Mouse (Mus musculus): ENCODE data around the gene Olfr1197. TPM values are rescaled to one million over a fixed set of nuclear protein-coding genes. Genes with fewer than 3 reads are reported as not detected.

Gene Olfr1197
- not detected in 2 replicates for polyA plus RNA-seq (2015; fragmentation: Nextera tagmentation; extraction: Ambion mirVana)

DNA sequence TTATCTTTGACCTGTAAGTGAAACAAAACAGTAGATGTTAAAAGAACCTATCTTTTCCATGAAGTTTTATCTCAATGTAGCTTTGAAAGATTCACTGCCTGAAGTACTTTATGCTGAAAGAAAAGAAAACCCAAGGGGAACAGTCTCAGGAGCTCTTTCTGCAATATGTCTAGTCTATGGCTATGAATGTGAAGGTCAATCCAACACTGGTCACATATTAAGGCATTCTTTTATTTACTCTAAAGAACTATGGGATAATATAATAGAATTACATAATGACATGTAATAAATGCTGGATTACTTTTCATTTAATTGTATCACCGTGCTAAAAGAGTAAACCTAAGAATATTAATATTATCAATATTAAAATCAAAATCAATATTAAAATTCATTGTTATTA is at the start of gene Olfr1197:
Gene Olfr1197 (minus strand): TSS at position 101 of the 400 bp plus-strand sequence.
- 58% methylated on average over 1 of the region's 1 CpGs for WGBS (ENCODE audit: insufficient replicate concordance)
- no peaks in the 10 kb centered on the region for H3K27me3 ChIP-seq
- no peak within 1 kb of the TSS for H3K27ac ChIP-seq (replicated peaks)
- H3K9ac ChIP-seq, result no peak within 1 kb of the TSS
- no peak within 1 kb of the TSS for H3K4me3 ChIP-seq (replicated peaks)
- no peaks in the 10 kb centered on the region for H3K4me1 ChIP-seq (replicated peaks)
- no peak within 1 kb of the TSS for H3K4me2 ChIP-seq
- H3K9me3 ChIP-seq (replicated peaks), result no peaks in the 10 kb centered on the region
- ATAC-seq (ENCODE audit: insufficient read depth), result no peak
- H3K36me3 ChIP-seq (replicated peaks), result no peaks in the 10 kb centered on the region

DNA sequence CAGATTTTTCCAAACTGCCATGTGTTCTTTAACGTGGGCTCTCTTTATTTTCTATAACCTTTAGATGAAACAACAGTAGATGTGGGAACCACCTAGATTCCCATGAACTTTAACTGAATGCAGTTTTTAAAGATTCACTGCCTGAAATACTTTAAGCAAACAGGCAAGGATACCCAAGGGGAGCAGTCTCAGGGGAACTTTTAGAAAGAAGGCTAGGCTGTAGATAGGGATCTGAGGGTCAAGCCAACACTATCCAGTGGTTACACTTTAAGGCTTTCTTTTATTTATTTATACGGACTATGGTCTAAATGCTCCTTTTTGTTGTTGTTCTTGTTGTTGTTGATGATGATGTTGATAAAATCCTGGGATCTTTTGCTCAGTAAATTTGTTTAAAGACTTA is 38.2 kb upstream of the Olfr1197 start, which contains the start of gene Olfr1200:
Gene Olfr1200 (minus strand): TSS at position 101 of the 400 bp plus-strand sequence.
- Histone ChIP-seq H3K9ac (no peak within 1 kb of the TSS), H3K9me3 (replicated peaks) (no peaks in the 10 kb centered on the region), H3K36me3 (replicated peaks) (no peaks in the 10 kb centered on the region), H3K4me3 (replicated peaks) (no peak within 1 kb of the TSS), H3K27me3 (no peaks in the 10 kb centered on the region), H3K4me2 (no peak within 1 kb of the TSS), H3K27ac (replicated peaks) (no peak within 1 kb of the TSS), H3K4me1 (replicated peaks) (no peaks in the 10 kb centered on the region)
- WGBS (ENCODE audit: insufficient replicate concordance), result 52% methylated on average over 2 of the region's 2 CpGs
- ATAC-seq (ENCODE audit: insufficient read depth), result no peak

DNA sequence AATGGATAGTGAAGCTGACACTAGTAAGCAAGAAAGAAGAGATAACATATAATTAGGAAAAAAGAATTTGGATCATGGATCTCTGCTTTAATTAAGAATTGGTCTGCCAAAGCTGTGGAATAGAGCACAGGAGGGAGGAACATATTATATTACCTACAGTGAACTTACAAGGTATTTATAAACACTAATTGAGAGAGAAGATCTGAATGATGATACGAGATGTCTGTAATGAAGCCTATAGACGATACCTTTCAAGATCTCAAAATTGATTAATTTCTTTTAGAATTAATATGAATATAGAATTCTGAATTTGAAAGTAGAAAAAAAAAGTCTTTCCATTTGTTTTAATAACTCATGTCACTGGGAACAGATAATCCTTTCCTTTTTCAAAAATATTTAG is 28.2 kb upstream of the Olfr1197 start, which contains the start of gene Olfr1199:
Gene Olfr1199 (minus strand): TSS at position 101 of the 400 bp plus-strand sequence.
- 69% methylated on average over 2 of the region's 2 CpGs for WGBS (ENCODE audit: insufficient replicate concordance)
- Histone ChIP-seq H3K27me3 (no peaks in the 10 kb centered on the region), H3K36me3 (replicated peaks) (no peaks in the 10 kb centered on the region), H3K27ac (replicated peaks) (no peak within 1 kb of the TSS), H3K4me3 (replicated peaks) (no peak within 1 kb of the TSS), H3K4me1 (replicated peaks) (no peaks in the 10 kb centered on the region), H3K9me3 (replicated peaks) (no peaks in the 10 kb centered on the region), H3K9ac (no peak within 1 kb of the TSS), H3K4me2 (no peak within 1 kb of the TSS)
- no peak for ATAC-seq (ENCODE audit: insufficient read depth)

DNA sequence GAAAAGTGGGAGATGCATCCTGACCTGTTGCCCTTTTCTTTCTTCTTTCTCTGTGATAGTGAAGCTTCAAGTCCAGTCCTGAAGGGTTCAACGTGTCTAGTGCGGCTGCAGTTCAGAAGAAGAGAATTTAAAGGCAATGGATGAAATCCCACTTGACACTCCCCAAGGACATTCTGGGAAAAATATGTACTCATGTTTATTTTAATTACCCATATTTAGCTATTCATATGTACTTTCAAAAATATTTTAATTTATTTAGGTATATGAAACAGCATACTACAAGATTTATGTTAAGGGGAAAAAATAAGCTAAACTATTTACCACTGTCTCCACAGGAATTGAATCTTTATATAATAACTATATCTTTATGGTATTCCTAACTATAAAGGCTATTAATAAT is 19.1 kb upstream of the Olfr1197 start, which contains the start of gene Olfr1198:
Gene Olfr1198 (minus strand): TSS at position 101 of the 400 bp plus-strand sequence.
- no peak within 1 kb of the TSS for H3K27ac ChIP-seq (replicated peaks)
- no peaks in the 10 kb centered on the region for H3K9me3 ChIP-seq (replicated peaks)
- H3K9ac ChIP-seq, result no peak within 1 kb of the TSS
- no peak within 1 kb of the TSS for H3K4me2 ChIP-seq
- no peaks in the 10 kb centered on the region for H3K36me3 ChIP-seq (replicated peaks)
- 56% methylated on average over 2 of the region's 2 CpGs for WGBS (ENCODE audit: insufficient replicate concordance)
- no peaks in the 10 kb centered on the region for H3K4me1 ChIP-seq (replicated peaks)
- no peak within 1 kb of the TSS for H3K4me3 ChIP-seq (replicated peaks)
- H3K27me3 ChIP-seq, result no peaks in the 10 kb centered on the region
- no peak for ATAC-seq (ENCODE audit: insufficient read depth)

DNA sequence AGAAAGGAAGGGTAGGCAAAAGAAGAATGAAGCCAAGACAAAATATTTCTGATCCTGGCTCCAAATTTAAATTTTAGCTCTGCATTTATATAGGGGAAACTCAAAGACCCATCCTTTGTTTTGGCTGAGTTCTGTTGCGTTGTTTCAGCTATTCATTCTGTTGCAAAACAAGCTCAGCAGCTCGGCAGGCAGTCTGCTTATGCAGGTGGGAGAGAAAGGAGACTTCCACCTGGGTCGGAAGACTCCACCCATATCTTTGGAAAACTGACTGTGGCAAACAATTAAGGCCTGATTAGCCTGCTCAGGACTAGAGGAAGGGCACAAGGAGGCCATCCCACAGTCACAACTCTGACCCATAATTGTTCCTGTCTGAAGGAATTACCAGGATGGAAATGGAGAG is 11.2 kb upstream of the Olfr1197 start:
- H3K27ac ChIP-seq (replicated peaks), result no peak overlapping the region
- H3K9ac ChIP-seq, result no peak overlapping the region
- H3K9me3 ChIP-seq (replicated peaks), result no peaks in the 10 kb centered on the region
- 55% methylated on average over 3 of the region's 3 CpGs for WGBS (ENCODE audit: insufficient replicate concordance)
- H3K36me3 ChIP-seq (replicated peaks), result no peaks in the 10 kb centered on the region
- H3K27me3 ChIP-seq, result no peaks in the 10 kb centered on the region
- no peak overlapping the region for H3K4me2 ChIP-seq
- no peak for ATAC-seq (ENCODE audit: insufficient read depth)
- no peaks in the 10 kb centered on the region for H3K4me1 ChIP-seq (replicated peaks)
- H3K4me3 ChIP-seq (replicated peaks), result no peak overlapping the region

DNA sequence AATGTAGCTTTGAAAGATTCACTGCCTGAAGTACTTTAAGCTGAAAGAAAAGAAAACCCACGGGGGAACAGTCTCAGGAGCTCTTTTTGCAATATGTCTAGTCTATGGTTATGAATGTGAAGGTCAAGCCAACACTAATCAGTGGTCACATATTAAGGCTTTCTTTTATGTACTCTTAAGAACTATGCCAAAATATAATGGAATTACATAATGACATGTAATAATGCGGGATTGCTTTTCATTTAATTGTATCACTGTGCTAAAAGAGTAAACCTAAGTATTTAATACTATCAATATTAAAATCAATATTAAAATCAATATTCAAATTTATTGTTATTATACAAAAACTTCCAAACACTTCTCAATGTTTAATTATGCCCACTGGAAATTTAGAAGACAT is 27.7 kb downstream of the Olfr1197 start, which contains the start of gene Olfr1196:
Gene Olfr1196 (minus strand): TSS at position 101 of the 400 bp plus-strand sequence.
- no peak within 1 kb of the TSS for H3K4me2 ChIP-seq
- 64% methylated on average over 2 of the region's 2 CpGs for WGBS (ENCODE audit: insufficient replicate concordance)
- ATAC-seq (ENCODE audit: insufficient read depth), result no peak

DNA sequence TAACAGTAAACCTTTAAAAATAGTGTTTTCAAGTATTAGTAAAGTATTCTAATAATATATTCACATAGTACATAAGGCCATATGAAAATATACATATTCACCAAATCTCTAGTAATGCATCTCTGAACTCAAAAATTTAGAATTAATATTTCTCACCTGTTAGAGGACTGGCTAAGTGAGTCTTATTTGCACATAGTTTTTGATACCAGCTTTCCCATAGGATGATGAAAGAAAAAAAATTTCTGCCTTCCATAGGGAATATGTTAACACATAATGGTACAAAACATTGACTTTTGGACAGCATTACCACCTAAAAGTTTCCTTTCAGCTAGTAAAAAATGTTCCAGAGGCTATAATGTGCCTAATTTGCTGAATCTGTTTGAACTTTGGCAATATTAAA is 43.1 kb downstream of the Olfr1197 start, which contains the start of gene Olfr1195:
Gene Olfr1195 (minus strand): TSS at position 101 of the 400 bp plus-strand sequence.
- H3K27ac ChIP-seq (replicated peaks), result no peak within 1 kb of the TSS

More for the DNA sequence above, 27.7 kb downstream of the Olfr1197 start, which contains the start of gene Olfr1196:
- Histone ChIP-seq H3K27ac (replicated peaks) (no peak within 1 kb of the TSS), H3K36me3 (replicated peaks) (no peaks in the 10 kb centered on the region), H3K4me3 (replicated peaks) (no peak within 1 kb of the TSS), H3K27me3 (no peaks in the 10 kb centered on the region), H3K9ac (no peak within 1 kb of the TSS), H3K4me1 (replicated peaks) (no peaks in the 10 kb centered on the region), H3K9me3 (replicated peaks) (no peaks in the 10 kb centered on the region)

More for the DNA sequence above, 43.1 kb downstream of the Olfr1197 start, which contains the start of gene Olfr1195:
- Histone ChIP-seq H3K9me3 (replicated peaks) (no peaks in the 10 kb centered on the region), H3K27me3 (no peaks in the 10 kb centered on the region), H3K36me3 (replicated peaks) (no peaks in the 10 kb centered on the region), H3K4me1 (replicated peaks) (no peaks in the 10 kb centered on the region), H3K9ac (no peak within 1 kb of the TSS), H3K4me3 (replicated peaks) (no peak within 1 kb of the TSS), H3K4me2 (no peak within 1 kb of the TSS)
- no peak for ATAC-seq (ENCODE audit: insufficient read depth)

Other genes starting within 250 kb of the Olfr1197 start
- gene Olfr1184, start 248.8 kb downstream of the Olfr1197 start, polyA plus RNA-seq (2015; fragmentation: Nextera tagmentation; extraction: Ambion mirVana), result not detected in 2 replicates
- gene Olfr1185-ps1, start 239.0 kb downstream of the Olfr1197 start, polyA plus RNA-seq (2015; fragmentation: Nextera tagmentation; extraction: Ambion mirVana), result not detected in 2 replicates
- gene Olfr1186, start 213.8 kb downstream of the Olfr1197 start, polyA plus RNA-seq (2015; fragmentation: Nextera tagmentation; extraction: Ambion mirVana), result not detected in 2 replicates
- gene Olfr1188, start 175.4 kb downstream of the Olfr1197 start, polyA plus RNA-seq (2015; fragmentation: Nextera tagmentation; extraction: Ambion mirVana), result not detected in 2 replicates
- gene Olfr1189, start 145.9 kb downstream of the Olfr1197 start, polyA plus RNA-seq (2015; fragmentation: Nextera tagmentation; extraction: Ambion mirVana), result not detected in 2 replicates
- gene Olfr1191-ps1, start 91.8 kb downstream of the Olfr1197 start, polyA plus RNA-seq (2015; fragmentation: Nextera tagmentation; extraction: Ambion mirVana), result not detected in 2 replicates
- gene Olfr1192-ps1, start 83.9 kb downstream of the Olfr1197 start, polyA plus RNA-seq (2015; fragmentation: Nextera tagmentation; extraction: Ambion mirVana), result not detected in 2 replicates
- not detected in 2 replicates for gene Olfr1193, start 56.7 kb downstream of the Olfr1197 start, polyA plus RNA-seq (2015; fragmentation: Nextera tagmentation; extraction: Ambion mirVana)
- not detected in 2 replicates for gene Olfr1195, start 43.2 kb downstream of the Olfr1197 start, polyA plus RNA-seq (2015; fragmentation: Nextera tagmentation; extraction: Ambion mirVana)
- gene Olfr1196, start 27.8 kb downstream of the Olfr1197 start, polyA plus RNA-seq (2015; fragmentation: Nextera tagmentation; extraction: Ambion mirVana), result not detected in 2 replicates
- not detected in 2 replicates for gene Olfr1198, start 19.0 kb upstream of the Olfr1197 start, polyA plus RNA-seq (2015; fragmentation: Nextera tagmentation; extraction: Ambion mirVana)
- not detected in 2 replicates for gene Olfr1199, start 28.1 kb upstream of the Olfr1197 start, polyA plus RNA-seq (2015; fragmentation: Nextera tagmentation; extraction: Ambion mirVana)
- not detected in 2 replicates for gene Olfr1200, start 38.1 kb upstream of the Olfr1197 start, polyA plus RNA-seq (2015; fragmentation: Nextera tagmentation; extraction: Ambion mirVana)
- gene Olfr1201, start 60.7 kb upstream of the Olfr1197 start, polyA plus RNA-seq (2015; fragmentation: Nextera tagmentation; extraction: Ambion mirVana), result not detected in 2 replicates
- gene Olfr1202, start 82.1 kb upstream of the Olfr1197 start, polyA plus RNA-seq (2015; fragmentation: Nextera tagmentation; extraction: Ambion mirVana), result not detected in 2 replicates
- gene Olfr1205, start 97.4 kb upstream of the Olfr1197 start, polyA plus RNA-seq (2015; fragmentation: Nextera tagmentation; extraction: Ambion mirVana), result not detected in 2 replicates
- not detected in 2 replicates for gene Olfr1204, start 116.9 kb upstream of the Olfr1197 start, polyA plus RNA-seq (2015; fragmentation: Nextera tagmentation; extraction: Ambion mirVana)
- not detected in 2 replicates for gene Olfr1206, start 130.9 kb upstream of the Olfr1197 start, polyA plus RNA-seq (2015; fragmentation: Nextera tagmentation; extraction: Ambion mirVana)
- gene Olfr1208, start 169.9 kb upstream of the Olfr1197 start, polyA plus RNA-seq (2015; fragmentation: Nextera tagmentation; extraction: Ambion mirVana), result not detected in 2 replicates
- gene Olfr1209, start 182.8 kb upstream of the Olfr1197 start, polyA plus RNA-seq (2015; fragmentation: Nextera tagmentation; extraction: Ambion mirVana), result not detected in 2 replicates
- not detected in 2 replicates for gene Olfr1211, start 205.7 kb upstream of the Olfr1197 start, polyA plus RNA-seq (2015; fragmentation: Nextera tagmentation; extraction: Ambion mirVana)
- not detected in 2 replicates for gene Olfr1212, start 221.6 kb upstream of the Olfr1197 start, polyA plus RNA-seq (2015; fragmentation: Nextera tagmentation; extraction: Ambion mirVana)
- gene Gm13762, start 247.9 kb upstream of the Olfr1197 start, polyA plus RNA-seq (2015; fragmentation: Nextera tagmentation; extraction: Ambion mirVana), result not detected in 2 replicates

Data from liver, embryonic 15.5 days (tissue).